Mouse (Mus musculus) c-Kit-positive CD71-negative TER-119-negative erythroid progenitor cells, embryonic 14.5 days (primary cell): ENCODE data around the gene Thada.

Experiments
- DNase-seq: peaks from one replicate; pipeline ENCODE4 v3.0.0-alpha.2; 2013; ENCODE audit warnings: low read depth

The Thada gene

GRCm38 (mm10) chr17:84369769-84370168 is 96.2 kb downstream of the Thada start:
- no peak for DNase-seq

GRCm38 (mm10) chr17:84368213-84369014 is 97.6 kb downstream of the Thada start:
- no peak for DNase-seq

DNA sequence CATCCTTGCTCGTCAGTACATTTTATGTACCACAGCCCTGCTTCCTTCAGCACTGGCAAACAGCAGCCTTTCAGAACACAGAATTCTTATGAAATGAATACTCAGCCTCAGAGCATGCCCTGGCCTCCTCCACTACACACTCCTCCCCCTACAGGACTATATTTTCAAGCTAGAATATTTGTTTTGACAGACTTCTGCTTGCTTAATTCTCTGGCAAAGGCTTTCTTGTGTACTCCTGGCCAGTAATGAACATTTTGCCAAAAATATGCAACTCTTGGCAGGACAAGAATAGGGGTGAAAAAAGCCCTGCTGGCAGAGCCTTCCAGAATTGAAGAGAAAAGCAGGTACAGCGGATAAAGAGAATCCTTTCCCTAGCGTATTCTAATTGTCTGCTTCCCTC is 98.3 kb downstream of the Thada start:
- DNase-seq: no peak

DNA sequence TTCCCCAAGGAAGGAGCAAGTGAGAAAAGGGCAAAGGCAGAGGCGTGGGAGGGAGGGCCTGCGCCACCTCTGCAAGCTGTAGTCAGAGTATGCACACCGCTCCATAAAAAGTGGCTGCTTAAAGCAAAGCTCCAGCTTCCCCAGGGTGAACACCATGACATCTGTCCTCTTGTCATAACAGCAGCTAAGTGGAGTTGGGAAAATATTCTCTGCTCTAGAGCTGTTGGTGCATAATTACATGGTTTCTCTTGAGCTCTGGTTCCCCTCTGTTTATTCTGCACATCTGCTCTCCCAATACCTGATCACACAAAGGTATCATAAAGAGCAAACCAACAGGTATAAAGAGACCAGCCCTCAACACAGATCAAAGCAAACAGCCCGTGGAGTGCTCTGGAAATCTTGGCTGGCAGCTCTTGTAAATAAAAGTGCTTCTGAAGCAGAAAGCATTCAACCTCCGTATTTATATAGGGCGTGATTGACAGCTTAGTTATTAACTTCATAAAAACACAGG is 100.2 kb downstream of the Thada start:
- no peak for DNase-seq

- DNase-seq: no peak
Measured at GRCm38 (mm10) chr17:84365006-84365716, 100.8 kb downstream of the Thada start.

DNA sequence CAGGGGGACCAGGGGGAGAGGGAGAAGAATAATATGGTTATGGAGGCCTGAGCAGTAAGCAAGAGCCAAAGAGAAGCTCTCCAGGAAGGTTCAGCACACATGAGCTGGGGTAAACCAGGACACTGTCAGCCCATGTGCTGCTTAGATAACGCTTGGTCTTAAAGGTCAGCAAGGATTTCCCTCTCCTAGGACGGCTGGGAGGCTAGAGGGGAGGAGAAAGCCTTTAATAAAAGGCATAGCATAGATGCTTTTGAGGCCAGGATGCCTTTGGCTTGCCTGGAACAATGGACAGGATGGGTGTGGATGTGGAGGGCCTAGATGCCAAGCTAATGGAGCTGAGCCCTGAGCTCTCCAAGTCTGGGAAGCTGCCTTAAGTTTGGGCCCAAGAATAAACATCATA is 102.6 kb downstream of the Thada start:
- DNase-seq: no peak

- no peak for DNase-seq
Measured at GRCm38 (mm10) chr17:84362581-84363286, 103.3 kb downstream of the Thada start.

- DNase-seq: no peak
Measured at GRCm38 (mm10) chr17:84361006-84361405, 105.0 kb downstream of the Thada start.

- DNase-seq: no peak
Measured at GRCm38 (mm10) chr17:84359810-84360209, 106.2 kb downstream of the Thada start.

DNA sequence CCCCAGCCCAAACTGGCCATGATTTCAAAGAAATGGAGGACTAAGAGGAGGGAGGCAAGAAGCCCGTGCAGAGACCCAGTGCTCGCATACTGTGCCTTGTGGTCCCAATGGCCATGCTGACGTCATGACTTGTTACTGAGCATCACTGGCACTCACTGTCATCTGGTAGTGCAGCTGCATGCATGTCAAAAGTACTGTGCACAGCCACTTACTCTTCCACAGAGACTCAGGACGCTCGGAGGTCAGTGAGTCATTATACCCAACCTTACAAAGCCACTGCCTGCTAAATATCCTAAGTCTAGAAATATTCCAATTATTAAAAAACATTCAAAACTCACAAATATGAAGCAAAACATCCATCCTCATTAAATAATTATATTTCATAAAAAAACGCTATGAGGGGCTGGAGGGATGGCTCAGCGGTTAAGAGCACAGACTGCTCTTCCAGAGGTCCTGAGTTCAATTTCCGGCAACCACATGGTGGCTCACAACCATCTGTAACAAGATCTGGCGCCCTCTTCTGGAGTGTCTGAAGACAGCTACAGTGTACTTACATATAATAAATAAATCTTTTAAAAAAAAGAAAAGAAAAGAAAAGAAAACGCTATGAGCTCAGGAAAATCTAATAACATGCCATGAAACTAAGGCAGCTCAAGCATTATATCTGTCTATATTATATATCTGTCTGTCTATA is 106.9 kb downstream of the Thada start:
- no peak for DNase-seq

GRCm38 (mm10) chr17:84357776-84358175 is 108.2 kb downstream of the Thada start:
- DNase-seq: no peak

- DNase-seq: no peak
Measured at GRCm38 (mm10) chr17:84356056-84356887, 109.7 kb downstream of the Thada start.

GRCm38 (mm10) chr17:84355006-84355405 is 111.0 kb downstream of the Thada start:
- no peak for DNase-seq

DNA sequence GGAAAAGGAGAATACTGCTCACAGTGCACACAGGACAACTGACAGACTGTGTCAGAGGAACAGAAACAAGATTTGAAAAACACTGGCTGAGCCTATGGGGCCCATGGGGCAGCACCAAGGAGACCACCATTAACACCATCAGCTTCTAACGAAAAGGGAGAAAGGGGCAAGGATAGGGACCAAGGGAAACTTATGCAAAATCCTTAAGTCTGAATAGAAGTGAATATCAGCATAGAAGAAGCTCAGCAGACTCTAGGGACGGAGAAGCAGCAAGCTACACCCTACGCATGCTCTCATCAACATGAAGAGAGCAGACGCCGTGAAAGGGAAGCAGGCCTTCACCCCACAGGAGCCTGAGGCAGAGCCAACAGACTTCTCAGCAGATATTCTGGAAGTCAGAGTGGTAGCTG is 112.1 kb downstream of the Thada start:
- no peak for DNase-seq

- DNase-seq: no peak
Measured at GRCm38 (mm10) chr17:84353224-84353901, 112.6 kb downstream of the Thada start.

DNA sequence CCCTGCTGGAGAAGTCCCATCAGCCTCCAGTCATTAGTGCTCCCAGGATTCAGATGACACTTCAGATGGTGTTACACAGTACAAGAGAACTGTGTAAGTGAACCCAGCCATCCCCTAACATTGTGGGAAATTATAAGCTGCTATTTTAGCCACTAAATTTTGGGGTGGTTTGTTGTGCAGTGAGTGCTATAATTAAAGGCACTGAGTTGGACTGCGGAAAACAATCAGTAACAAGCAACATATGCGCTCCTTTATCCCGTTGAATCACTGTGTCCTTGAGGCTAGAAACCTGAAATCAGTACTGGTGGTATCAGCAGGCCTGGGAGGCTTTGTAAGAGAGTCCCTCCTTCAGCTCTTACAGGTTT is 113.2 kb downstream of the Thada start:
- DNase-seq: no peak

DNA sequence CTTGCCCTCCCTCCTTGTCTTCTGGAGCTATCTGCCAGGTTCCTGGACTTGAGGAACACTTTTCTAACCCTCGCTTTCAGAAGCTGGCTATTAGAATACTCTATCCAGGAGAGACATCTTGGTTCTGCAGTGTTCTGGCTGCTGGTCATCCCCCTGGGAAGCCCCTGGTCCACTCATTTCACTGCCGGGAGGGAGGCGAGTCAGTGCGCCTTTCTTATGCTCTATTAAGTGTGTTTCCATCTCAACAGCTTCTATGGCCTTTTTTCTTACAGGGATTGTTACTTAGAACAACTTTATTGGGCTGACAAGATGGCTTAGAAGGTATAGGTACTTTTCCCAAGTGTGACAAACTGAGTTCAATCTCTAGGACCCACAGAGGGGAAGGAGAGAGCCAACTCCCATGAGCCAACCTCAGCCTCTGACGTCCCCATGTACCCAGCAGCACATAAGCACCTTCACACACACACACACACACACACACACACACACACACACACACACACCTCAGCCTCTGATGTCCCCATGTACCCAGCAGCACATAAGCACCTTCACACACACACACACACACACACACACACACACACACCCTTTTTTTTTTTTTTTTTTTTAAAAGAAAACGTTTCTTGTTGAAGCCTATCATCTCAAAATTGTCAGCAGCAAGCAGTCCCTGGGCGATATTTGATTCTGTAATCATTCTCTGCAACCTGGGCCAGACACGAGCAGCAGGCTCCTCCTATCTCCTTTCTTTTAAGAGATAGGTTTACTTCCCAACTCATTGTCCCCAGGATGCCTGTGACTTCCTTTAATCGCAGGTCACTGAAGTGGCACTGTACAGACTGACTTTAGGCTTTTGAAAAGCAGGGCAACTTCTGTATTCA is 113.9 kb downstream of the Thada start:
- no peak for DNase-seq

DNA sequence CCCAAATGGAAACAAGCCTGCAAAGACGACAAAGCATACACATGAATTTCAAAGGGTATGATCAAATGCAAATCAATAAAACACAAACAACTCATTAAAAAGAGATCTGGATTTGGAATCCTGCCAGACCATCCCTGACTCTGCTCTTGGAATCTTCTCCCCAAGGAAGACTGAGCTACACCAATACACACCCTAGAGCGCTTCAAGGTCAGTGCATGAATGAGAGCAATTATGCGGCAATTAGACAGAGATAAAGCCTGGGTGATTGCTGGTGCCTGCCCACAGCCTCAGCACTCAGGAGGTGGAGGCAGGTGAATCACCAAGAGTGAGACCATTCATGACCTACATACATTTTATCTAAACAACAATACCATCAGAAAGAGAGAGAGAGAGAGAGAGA is 114.7 kb downstream of the Thada start:
- no peak for DNase-seq

GRCm38 (mm10) chr17:84348865-84349264 is 117.1 kb downstream of the Thada start:
- no peak for DNase-seq
